Mouse (Mus musculus) CD8-positive naive resting alpha-beta T cell, adult 2 months (primary cell): ENCODE results near the gene Gm17581.

Experiments
- DNase-seq, 2 experiments: peaks; one replicate each; pipeline ENCODE4 v3.0.0; 2022; ENCODE audit warnings: low read depth in 2 of 2, low spot score in 2 of 2

Gene Gm17581

DNA sequence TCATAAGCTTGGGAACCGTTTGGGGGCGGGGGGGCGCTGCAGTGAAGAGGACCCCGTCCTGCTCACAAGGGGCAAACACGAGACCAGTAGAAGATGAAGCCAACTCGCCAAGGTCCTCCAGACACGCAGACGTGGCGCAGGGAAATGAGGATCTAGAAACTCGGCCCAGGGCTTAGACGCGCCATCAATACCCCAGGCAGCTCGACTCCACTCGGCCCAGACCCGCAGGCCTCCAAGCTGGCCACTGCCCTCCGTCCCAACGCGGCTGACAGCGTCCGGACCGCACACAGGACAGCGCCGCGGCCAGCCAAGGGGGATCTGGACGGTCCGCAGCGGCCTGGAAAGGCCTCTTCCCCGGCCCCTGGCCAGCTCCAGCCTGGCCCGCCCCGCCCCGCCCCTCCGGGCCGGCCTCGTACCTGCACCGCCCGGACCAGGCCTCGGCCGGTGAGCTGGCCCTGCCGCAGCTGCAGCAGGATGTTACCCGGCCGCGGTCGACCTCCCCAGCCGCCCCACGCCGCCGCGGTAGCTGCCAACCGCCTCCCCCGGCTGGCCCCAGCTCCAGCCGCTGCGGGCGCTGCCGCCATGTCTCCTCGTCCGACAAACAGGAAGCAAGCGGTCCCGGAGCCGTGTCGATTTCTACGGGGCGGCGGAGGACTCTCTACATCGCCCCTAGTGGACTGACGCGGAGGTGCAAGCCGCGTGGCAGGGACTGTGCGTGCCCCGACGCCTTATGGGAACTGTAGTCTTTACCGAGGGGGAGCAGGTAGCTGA is 43.8 kb downstream of the Gm17581 start, which contains the start of gene Trpc4ap:
Trpc4ap (minus strand) TSS at position 662 of the 771 bp plus-strand sequence.
- peak; percentile 97 for DNase-seq

DNA sequence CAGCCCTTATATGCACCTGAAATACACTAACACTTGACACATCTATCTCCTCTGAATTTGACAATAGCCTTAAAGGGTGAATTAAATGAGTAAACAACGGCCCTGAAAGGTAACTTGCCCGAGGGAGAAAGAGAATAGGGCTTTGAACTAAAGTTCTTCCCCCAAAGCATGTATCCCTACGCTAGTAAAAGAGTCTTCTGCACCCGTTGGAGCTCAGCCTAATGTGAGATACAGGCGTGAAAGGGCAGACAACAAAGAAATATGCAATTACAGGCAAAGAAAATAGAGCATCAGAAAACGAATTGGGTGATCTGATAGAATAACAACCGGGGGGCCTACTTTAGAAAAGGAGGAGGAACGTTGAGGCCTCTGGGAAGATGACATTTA is 44.3 kb downstream of the Gm17581 start:
- DNase-seq: no peak

DNA sequence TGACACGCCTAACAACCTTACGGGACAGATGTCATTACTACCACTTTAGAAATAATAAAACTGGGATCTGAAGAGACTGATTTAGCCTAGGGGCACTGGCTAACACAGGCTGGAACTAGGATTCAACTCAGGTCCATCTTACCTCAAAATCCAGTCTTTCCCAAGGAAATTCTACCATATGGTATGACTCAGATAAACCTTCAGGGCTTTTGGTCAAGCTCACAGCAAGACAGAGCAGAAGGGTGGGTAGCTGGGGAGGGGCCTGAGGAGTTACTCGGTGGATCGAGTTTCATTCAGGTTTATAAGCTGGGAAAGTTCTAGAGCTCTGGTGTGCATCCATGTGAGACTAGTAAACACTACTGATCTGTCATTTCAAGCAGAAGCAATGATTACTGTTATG is 46.5 kb downstream of the Gm17581 start:
- no peak for DNase-seq

DNA sequence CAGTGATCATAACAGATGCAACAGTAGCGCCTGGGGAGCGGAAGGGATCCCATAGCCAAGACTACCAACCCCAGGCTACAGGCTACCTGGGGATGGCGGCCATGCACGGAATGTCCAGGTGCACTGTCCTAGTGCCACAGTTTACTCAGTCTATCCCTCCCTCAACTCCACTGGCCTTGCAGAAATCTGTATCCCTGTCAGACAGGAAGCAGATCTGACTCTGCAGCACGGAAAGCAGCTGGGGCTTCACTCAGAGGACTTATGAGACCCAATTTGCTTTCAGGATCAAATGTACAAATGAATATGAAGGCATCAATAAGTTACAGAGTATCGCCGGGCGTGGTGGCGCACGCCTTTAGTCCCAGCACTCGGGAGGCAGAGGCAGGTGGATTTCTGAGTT is 47.9 kb downstream of the Gm17581 start:
- DNase-seq: no peak

DNA sequence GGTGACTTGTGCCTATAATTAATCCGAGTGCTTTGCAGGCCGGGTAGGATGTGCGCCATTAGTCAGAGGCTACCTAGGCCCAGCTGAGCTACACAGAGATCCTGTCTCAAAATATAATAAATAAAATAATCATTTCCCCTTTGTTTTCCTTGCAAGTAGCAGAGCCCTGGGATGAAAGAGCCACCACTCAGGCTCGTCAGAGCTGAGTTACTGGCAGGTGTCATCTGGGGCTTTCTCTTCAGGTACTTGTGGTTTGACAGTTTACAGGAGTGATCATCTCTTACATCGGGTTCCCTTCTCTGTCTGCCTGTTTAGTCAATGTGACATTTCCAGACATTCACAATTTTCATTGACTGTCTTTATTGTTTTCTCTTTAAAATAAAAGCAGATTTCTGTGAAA is 49.1 kb downstream of the Gm17581 start:
- DNase-seq: no peak
